ENCODE assay signal across 26 mouse cellular contexts in the genomic region with DNA sequence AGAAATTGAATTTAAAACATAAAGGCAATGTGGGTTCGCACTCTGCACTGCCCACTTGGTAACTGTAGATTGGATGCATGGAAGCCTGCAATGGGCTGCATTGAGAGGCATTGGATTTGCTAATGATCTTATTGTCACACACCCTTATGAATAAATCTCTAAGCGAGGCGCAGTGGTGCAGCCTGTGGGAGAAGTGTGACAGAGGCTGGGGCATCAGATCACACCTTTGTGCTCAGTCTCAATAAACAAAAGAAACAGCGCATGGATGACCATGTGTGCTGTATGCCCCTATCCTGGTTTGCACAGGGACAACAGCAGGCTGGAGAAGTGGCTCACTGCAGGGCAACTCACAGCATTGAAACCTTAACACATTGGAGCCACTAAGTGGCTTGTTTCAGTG.
"Had no signal": no experiment of that assay in that cellular context is flagged by ENCODE, and none has a peak within 500 bp of the region (broad histone marks: within the 10 kb centered on the region; RNA-seq: fewer than 3 reads in every experiment).

No protein-coding gene starts in this region.

- H3K27me3 ChIP-seq: heart, embryonic 12.5 days; intestine, embryonic 15.5 days; limb, embryonic 12.5 days; liver, embryonic 13.5 days had no signal

- H3K36me3 ChIP-seq: heart, embryonic 10.5 days; heart, embryonic 12.5 days; hindbrain, embryonic 10.5 days; intestine, embryonic 15.5 days; limb, embryonic 10.5 days; limb, embryonic 12.5 days; liver, embryonic 13.5 days had no signal

- H3K4me2 ChIP-seq: heart, embryonic 12.5 days; hindbrain, embryonic 14.5 days; intestine, embryonic 15.5 days; limb, embryonic 12.5 days; liver, embryonic 11.5 days; liver, embryonic 13.5 days had no signal

- ATAC-seq: hindbrain, embryonic 16.5 days; inflammation-experienced regulatory T-cells, adult 6 months; intestine, embryonic 15.5 days; intestine, postnatal 0 days had no signal

- H3K27ac ChIP-seq: gastrocnemius, adult 2 months; heart, adult 2 months; heart, embryonic 10.5 days; hindbrain, embryonic 10.5 days; hindbrain, embryonic 14.5 days; intestine, embryonic 15.5 days; left cerebral cortex, adult 2 months; limb, embryonic 10.5 days; limb, embryonic 12.5 days; liver, embryonic 13.5 days had no signal

- H3K9ac ChIP-seq: heart, embryonic 12.5 days; hindbrain, embryonic 14.5 days; intestine, embryonic 15.5 days; limb, embryonic 12.5 days; liver, embryonic 13.5 days had no signal

- H3K9me3 ChIP-seq: heart, embryonic 10.5 days; heart, embryonic 12.5 days; hindbrain, embryonic 10.5 days; intestine, embryonic 15.5 days; limb, embryonic 10.5 days; limb, embryonic 12.5 days had no signal

- H3K4me3 ChIP-seq: gastrocnemius, adult 2 months; heart, adult 2 months; heart, embryonic 10.5 days; heart, embryonic 12.5 days; hindbrain, embryonic 10.5 days; intestine, embryonic 15.5 days; left cerebral cortex, adult 2 months; limb, embryonic 10.5 days; limb, embryonic 12.5 days; liver, embryonic 13.5 days had no signal

- H3K4me1 ChIP-seq: heart, embryonic 10.5 days; hindbrain, embryonic 10.5 days; intestine, embryonic 15.5 days; liver, embryonic 13.5 days had no signal

- DNase-seq: gastrocnemius, adult 2 months; gastrocnemius, postnatal 10 days; gastrocnemius, postnatal 25 days; heart, adult 2 months; heart, postnatal 10 days; heart, postnatal 4 days; kidney, adult 18-20 months; kidney, adult 8-10 months; kidney, postnatal 10 days; kidney, postnatal 25 days; kidney, postnatal 4 days; layer of hippocampus, adult 9-11 months; liver; liver, embryonic 13.5 days had no signal
